Mouse (Mus musculus): ENCODE data around the gene Pkdrej.
A peak's percentile ranks its signal among the peaks of the same experiment; 100 is the strongest.
"Not testable (repeated sequence)": the region's sequence is repeated elsewhere in the genome, so short reads cannot be mapped to it uniquely, and the experiment has no call there.

Gene Pkdrej

GRCm38 (mm10) chr15:85810462-85810805 is 11.1 kb downstream of the Pkdrej start:
- no peak for DNase-seq (ENCODE audit: low spot score in 2 of 2)

GRCm38 (mm10) chr15:85809091-85809490 is 12.4 kb downstream of the Pkdrej start:
- DNase-seq (ENCODE audit: low spot score in 2 of 2), result no peak

- DNase-seq (ENCODE audit: low spot score in 2 of 2), result no peak
Measured at GRCm38 (mm10) chr15:85808434-85808833, 13.1 kb downstream of the Pkdrej start.

GRCm38 (mm10) chr15:85808031-85808430 is 13.5 kb downstream of the Pkdrej start:
- no peak for DNase-seq (ENCODE audit: low spot score in 2 of 2)

- DNase-seq (ENCODE audit: low spot score in 2 of 2), result no peak
Measured at GRCm38 (mm10) chr15:85807404-85807803, 14.1 kb downstream of the Pkdrej start.

GRCm38 (mm10) chr15:85806886-85807285 is 14.6 kb downstream of the Pkdrej start:
- DNase-seq (ENCODE audit: low spot score in 2 of 2), result no peak

- DNase-seq (ENCODE audit: low spot score in 2 of 2), result peak in 1 of 2 experiments; percentile 31
Measured at GRCm38 (mm10) chr15:85802931-85803330, 18.6 kb downstream of the Pkdrej start.

- DNase-seq (ENCODE audit: low spot score in 2 of 2), result no peak
Measured at GRCm38 (mm10) chr15:85798676-85799075, 22.9 kb downstream of the Pkdrej start.

- DNase-seq (ENCODE audit: low spot score in 2 of 2), result no peak
Measured at GRCm38 (mm10) chr15:85795516-85795915, 26.0 kb downstream of the Pkdrej start.

- DNase-seq (ENCODE audit: low spot score in 2 of 2), result peak; percentile 66 to 92
Measured at GRCm38 (mm10) chr15:85792819-85793218, 28.7 kb downstream of the Pkdrej start.

- no peak for DNase-seq (ENCODE audit: low spot score in 2 of 2)
Measured at GRCm38 (mm10) chr15:85791449-85791848, 30.1 kb downstream of the Pkdrej start.

- DNase-seq (ENCODE audit: low spot score in 2 of 2), result no peak
Measured at GRCm38 (mm10) chr15:85788633-85789032, 32.9 kb downstream of the Pkdrej start.

- no peak for DNase-seq (ENCODE audit: low spot score in 2 of 2)
Measured at GRCm38 (mm10) chr15:85788051-85788450, 33.5 kb downstream of the Pkdrej start.

- no peak for DNase-seq (ENCODE audit: low spot score in 2 of 2)
Measured at GRCm38 (mm10) chr15:85787482-85787881, 34.1 kb downstream of the Pkdrej start.

- DNase-seq (ENCODE audit: low spot score in 2 of 2), result no peak
Measured at GRCm38 (mm10) chr15:85786711-85787110, 34.8 kb downstream of the Pkdrej start.

- no peak for DNase-seq (ENCODE audit: low spot score in 2 of 2)
Measured at GRCm38 (mm10) chr15:85784341-85784740, 37.2 kb downstream of the Pkdrej start.

- no peak for DNase-seq (ENCODE audit: low spot score in 2 of 2)
Measured at GRCm38 (mm10) chr15:85783146-85783545, 38.4 kb downstream of the Pkdrej start.

- not testable (repeated sequence) for DNase-seq (ENCODE audit: low spot score in 2 of 2)
Measured at GRCm38 (mm10) chr15:85778891-85779290, 42.6 kb downstream of the Pkdrej start.

GRCm38 (mm10) chr15:85776771-85777170 is 44.8 kb downstream of the Pkdrej start:
- DNase-seq (ENCODE audit: low spot score in 2 of 2), result no peak

GRCm38 (mm10) chr15:85776241-85776640 is 45.3 kb downstream of the Pkdrej start:
- DNase-seq (ENCODE audit: low spot score in 2 of 2), result no peak

GRCm38 (mm10) chr15:85775001-85775400 is 46.5 kb downstream of the Pkdrej start:
- no peak for DNase-seq (ENCODE audit: low spot score in 2 of 2)

- DNase-seq (ENCODE audit: low spot score in 2 of 2), result no peak
Measured at GRCm38 (mm10) chr15:85774419-85774818, 47.1 kb downstream of the Pkdrej start.

- no peak for DNase-seq (ENCODE audit: low spot score in 2 of 2)
Measured at GRCm38 (mm10) chr15:85772146-85772740, 49.3 kb downstream of the Pkdrej start.
